Mouse (Mus musculus) lung, postnatal 4 days (tissue): ENCODE measurements at regions not wholly inside any gene's neighbourhood (a gene's known extent, or its start where the extent isn't known, plus 50 kb on each side); places are given as distances from the start of the nearest gene placed in this dataset.
"Not testable (repeated sequence)": the region's sequence is repeated elsewhere in the genome, so short reads cannot be mapped to it uniquely, and the experiment has no call there.

Experiments
- DNase-seq, 2 experiments: peaks; one replicate each; pipeline ENCODE4 v3.0.0; 2021

DNA sequence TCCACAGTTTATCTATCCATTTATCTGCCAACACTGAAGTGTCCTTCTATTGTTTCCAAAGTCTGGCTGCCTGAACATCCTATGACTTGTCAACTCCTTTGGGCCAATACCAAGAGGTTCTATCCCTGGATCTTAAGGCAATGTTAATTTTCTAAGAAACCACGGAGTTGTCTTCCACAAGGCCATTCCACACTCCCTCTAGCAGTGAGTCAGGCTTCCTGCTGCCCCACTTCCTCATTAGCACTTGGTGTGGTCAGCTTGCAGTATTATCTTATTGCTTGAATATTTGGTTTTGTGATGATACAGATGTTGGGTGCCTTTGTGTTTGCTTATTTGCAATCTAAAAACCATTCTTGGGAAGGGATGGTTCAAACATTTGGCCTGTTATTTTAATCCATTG, 87.5 kb upstream of the Ppp2r2d start:
- no peak for DNase-seq

- DNase-seq: no peak
Observed at GRCm38 (mm10) chr7:138748442-138748841, 97.4 kb upstream of the Ppp2r2d start.

DNA sequence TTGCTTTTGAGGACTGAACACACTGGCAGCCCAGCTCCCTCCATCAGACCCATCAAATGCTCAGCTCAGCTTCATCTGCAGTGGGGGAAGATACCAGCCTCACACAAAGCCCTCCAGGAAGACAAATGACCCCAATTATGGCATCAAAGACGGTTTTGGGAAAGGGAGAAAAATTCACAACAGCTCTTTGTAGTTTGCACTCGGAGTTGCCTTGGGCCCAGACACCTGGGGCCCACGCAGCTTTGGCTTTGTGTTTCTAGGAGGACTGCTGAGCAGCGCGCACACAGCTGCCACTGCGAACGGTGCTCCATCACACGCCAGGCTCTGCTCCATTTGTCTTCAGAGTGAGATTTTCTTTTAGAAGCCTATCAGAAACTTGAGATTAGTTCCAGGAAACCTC, 99.3 kb upstream of the Ppp2r2d start:
- DNase-seq: no peak

- no peak for DNase-seq
Observed at GRCm38 (mm10) chr7:138742516-138742845, 103.4 kb upstream of the Ppp2r2d start.

- no peak for DNase-seq
Observed at GRCm38 (mm10) chr7:138741816-138742515, 103.9 kb upstream of the Ppp2r2d start.

GRCm38 (mm10) chr7:138734254-138734653, 111.6 kb upstream of the Ppp2r2d start:
- DNase-seq: peak in 1 of 2 experiments; percentile 25

DNA sequence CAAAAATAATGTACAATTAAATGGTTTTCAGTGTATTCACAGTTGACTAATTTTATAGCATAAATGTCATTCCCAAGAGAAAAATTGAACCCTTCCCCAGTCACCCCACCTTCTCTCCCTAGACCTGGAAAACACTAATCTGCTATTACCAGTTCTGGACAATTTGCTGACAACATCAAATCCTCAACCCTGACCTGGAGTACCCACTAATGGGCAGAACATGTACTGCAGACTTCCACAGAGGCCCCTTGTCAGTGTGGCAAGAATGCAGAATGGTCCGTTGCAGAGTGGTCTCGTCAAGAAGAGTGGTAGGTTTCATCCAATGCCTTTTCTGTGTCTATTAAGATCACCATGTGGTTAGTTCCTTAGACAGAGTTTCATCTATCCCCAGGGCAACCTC, 121.0 kb upstream of the Ppp2r2d start:
- no peak for DNase-seq

- no peak for DNase-seq
Observed at GRCm38 (mm10) chr7:138719608-138720007, 126.3 kb upstream of the Ppp2r2d start.

DNA sequence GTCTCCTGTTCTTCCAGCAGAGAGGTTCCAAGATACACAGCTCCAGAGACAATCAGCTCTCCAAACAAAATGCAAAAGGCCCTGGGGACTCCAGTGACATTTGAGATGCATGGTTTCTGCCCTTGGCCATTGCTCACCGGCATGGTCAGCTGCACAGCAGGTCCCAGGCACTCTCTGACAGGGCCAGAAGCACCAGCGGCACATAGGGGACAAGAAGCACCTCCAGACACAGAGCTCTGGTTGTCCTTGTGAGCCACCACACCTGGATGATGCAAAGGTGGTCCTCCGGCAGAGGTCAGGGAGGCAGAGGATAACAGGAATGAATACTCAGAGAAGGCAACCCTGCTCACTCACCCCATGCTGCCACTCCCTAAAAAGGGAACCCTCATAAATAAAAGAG, 126.8 kb upstream of the Ppp2r2d start:
- DNase-seq: no peak

GRCm38 (mm10) chr7:138714731-138715130, 131.1 kb upstream of the Ppp2r2d start:
- DNase-seq: no peak

GRCm38 (mm10) chr7:138708373-138708772, 137.5 kb upstream of the Ppp2r2d start:
- no peak for DNase-seq

DNA sequence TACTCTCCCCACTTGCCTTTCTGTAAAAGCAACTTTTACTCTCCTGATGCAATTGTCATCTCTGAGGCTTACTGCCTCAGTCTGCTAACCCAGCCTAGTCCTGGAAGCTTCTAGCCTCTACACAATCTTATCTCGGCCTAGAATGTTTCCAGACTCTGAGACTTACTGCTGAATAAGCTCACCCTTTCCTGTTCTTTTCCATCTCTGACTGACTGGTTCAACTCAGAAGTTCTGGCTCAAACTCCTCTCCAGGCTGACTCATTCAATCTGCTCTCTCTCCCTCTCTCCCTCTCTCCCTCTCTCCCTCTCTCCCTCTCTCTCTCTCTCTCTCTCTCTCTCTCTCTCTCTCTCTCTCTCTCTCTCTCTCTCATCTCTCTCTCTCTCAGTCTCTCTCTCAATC, 146.3 kb upstream of the Ppp2r2d start:
- DNase-seq: not testable (repeated sequence)

DNA sequence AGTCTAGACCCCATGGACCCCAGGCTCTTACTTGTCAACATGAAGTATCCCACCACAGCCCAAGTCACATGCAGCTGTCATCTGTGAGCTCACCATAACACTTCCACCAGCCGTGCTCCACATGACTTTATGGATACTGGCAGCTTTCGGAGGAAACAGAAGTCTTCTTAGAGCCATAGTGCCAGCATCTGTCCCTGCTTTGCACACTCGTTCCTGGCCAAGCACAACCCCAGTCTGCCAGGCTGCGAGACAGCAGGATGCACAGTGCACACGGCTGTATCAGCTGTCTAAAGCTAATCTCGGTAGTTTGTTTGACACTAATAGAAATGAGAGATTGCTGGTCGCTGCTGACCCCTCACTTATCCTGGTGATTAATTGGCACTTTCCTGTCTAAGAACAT, 163.7 kb upstream of the Ppp2r2d start:
- no peak for DNase-seq

GRCm38 (mm10) chr7:138680530-138680929, 165.3 kb upstream of the Ppp2r2d start:
- DNase-seq: no peak

- DNase-seq: no peak
Observed at GRCm38 (mm10) chr7:138679575-138679974, 166.3 kb upstream of the Ppp2r2d start.

- no peak for DNase-seq
Observed at GRCm38 (mm10) chr7:138672959-138673358, 172.9 kb upstream of the Ppp2r2d start.

GRCm38 (mm10) chr7:138668337-138668736, 177.5 kb upstream of the Ppp2r2d start:
- no peak for DNase-seq

DNA sequence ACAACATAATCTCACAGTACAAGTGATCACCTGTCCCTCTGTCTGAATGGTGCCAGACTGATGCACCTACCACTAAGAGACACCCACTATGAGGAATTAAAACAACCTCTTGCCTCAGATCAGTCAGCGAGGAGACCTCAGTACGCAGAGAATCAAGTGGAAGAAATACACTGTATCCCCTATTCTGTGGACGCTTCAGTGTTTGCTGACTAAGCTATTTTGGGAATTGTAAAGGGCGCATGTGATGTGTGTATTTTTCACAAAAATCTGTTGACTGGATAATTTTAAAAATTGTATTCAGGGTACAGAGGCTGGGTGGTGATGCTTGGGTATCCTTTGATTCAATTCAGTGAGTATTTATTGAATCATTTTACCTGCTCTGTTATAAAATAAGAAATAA, 185.8 kb upstream of the Ppp2r2d start:
- DNase-seq: no peak

- DNase-seq: no peak
Observed at GRCm38 (mm10) chr7:138657521-138657920, 188.4 kb upstream of the Ppp2r2d start.

DNA sequence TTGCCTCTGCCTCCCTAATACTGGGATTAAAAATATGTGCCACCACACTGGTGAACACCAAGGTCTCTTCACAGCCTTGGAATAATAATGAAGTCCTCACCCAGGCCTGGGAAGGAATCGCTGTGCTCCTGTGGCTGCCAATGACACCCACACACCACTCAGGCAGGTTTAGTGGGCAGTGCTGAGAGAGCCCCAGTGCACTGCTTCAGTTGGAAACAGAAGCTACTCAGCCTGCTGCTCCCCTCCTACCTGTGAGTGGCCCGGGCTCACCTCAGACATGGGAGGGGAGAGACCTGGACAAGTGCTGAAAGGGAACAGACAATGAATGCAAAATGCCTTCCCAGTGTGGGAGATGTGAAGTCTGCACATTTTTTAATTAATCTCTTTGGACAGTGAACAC, 188.8 kb upstream of the Ppp2r2d start:
- no peak for DNase-seq

DNA sequence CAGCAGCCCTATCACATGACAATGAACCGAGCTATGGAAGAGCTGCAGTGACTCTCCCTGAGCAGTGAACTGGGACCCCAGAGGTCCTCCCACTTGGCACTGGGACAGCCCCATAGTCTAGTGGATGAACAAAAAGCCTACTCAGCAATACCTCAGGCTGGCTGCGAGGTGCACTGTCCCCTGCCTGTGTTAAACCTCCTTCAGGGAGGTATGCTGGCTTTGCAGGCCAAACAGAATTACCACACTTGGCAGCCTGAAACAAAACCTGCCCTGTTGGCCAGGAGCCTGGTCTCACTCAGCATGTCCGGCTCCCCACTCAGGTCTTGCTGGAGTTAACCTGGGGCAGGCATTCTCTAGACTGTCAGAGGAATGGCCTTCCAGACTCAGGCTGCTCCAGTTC, 189.9 kb upstream of the Ppp2r2d start:
- peak in 1 of 2 experiments; percentile 39 for DNase-seq

- DNase-seq: no peak
Observed at GRCm38 (mm10) chr7:138650946-138651345, 194.9 kb upstream of the Ppp2r2d start.

DNA sequence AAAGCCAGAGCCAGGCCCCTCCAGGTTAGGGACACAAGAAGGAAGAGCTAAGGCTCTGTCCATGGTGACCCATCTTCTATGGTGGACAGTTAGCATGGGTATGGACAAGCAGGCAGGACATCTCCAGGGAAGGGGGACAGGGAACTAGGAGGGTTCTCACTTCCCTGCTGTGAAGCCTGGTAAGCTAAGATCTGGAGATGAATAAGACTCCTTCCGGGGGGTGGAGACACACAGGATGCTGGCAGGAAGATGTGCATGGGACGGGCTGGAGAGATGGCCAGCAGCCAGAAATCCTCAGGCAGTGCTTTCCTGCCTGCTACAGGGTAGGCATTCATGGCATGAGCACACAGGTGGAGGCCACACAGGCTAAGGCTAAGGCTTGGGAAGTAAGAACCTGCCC, 198.2 kb upstream of the Ppp2r2d start:
- DNase-seq: peak; percentile 48 to 64

- no peak for DNase-seq
Observed at GRCm38 (mm10) chr7:138640492-138641165, 205.2 kb upstream of the Ppp2r2d start.

DNA sequence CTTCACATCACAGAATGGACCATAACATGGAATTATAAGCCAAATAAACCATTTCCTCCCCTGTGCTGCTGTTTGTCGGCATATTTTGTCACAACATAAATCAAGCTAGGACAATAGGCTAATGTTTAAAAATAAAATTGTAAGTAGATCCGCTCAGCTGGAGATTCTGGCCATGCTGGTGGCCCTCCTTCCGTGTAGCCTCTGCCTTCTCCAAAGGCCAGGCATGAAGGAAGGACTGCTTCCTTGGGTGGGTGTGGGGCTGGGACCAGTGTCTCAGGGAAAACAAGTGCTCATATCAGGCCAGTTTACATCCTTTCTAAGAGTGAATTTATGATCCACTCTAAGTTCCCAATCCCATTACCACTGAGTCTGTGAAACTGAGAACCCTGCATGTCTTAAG, 206.3 kb upstream of the Ppp2r2d start:
- peak; percentile 28 to 66 for DNase-seq
